Mouse (Mus musculus) neutrophil, adult 5-6 weeks (primary cell): ENCODE measurements around the gene Lap3. TPM values are rescaled to one million over a fixed set of nuclear protein-coding genes. Genes with fewer than 3 reads are reported as not detected.

Experiments used
- ATAC-seq: fragments of 151-379, 151-347 bp; 2 replicates; pipeline ENCODE4 v1.8.0; 2017; ENCODE audit warnings: mild to moderate bottlenecking, moderate TSS enrichment; ENCODE audit not compliant: insufficient number of reproducible peaks, poor library complexity, low FRiP score, severe bottlenecking; ENCODE audit errors: extremely low read depth
- total RNA-seq: library from RNA; stranded (forward); fragments of 200-1000 nt; gene quantifications from 2 replicates; pipeline ENCODE4 v1.2.3, GENCODE M21; 2017

Gene Lap3
- total RNA-seq, 1 experiment from 2014 or later = 6.1 TPM

DNA sequence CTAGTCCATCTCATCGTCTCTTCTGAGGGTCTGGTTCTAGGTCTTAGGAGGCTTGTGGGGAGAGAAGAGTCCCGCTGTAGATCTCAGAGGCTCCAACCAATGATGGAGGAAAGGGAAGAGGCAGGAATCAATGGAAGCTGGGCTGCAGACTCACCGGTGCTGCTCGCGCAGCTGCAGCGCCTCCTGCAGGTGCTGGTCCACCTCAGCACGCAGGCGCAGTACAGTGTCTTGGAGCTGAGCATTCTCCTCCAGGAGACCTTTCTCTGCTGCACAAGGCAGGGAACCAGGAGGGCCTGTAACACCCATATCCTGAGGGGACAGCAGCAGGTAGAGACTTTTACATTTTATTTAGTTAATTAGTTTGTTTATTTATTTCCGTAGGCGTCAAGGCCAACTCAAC is 46.3 kb downstream of the Lap3 start:
- ATAC-seq = no peak

- no peak for ATAC-seq
Observed at GRCm38 (mm10) chr5:45543374-45543773, 50.2 kb downstream of the Lap3 start.

DNA sequence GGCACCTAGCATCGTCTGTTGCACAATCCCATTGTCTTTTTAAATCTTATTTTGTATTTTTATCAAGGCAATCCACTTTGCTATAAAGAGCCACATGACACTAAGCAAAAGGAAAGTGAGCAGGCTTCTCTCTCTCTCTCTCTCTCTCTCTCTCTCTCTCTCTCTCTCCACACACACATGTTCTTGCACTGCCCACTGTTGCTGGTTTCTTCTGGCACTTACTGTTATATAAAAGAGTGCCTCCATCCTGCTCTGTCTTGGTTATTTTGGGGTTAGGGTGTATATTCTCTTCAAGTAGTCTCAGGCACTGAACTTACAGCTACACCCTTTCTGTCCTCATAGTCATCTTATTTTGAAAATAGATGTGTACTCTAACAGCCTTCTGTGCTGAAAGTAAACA is 56.4 kb downstream of the Lap3 start:
- ATAC-seq = no peak

Other genes starting within 250 kb of the Lap3 start
- gene Qdpr, start 43.1 kb upstream of the Lap3 start, total RNA-seq = 6.2 and 10.9 TPM in 2 replicates
- not detected in 2 replicates for gene Clrn2, start 39.6 kb upstream of the Lap3 start, total RNA-seq
- 36.0 and 43.6 TPM in 2 replicates for gene Med28, start 26.9 kb downstream of the Lap3 start, total RNA-seq
- gene Fam184b, start 146.2 kb downstream of the Lap3 start, total RNA-seq = not detected in 2 replicates
- 1.2 and 1.5 TPM in 2 replicates for gene Ncapg, start 176.5 kb downstream of the Lap3 start, total RNA-seq